Mouse (Mus musculus) 416B (cell line): Measurements from ENCODE around the gene Ttll6.

Experiments used
- DNase-seq: peaks from one replicate; pipeline ENCODE4 v3.0.0; 2011; ENCODE audit warnings: low read depth

The Ttll6 gene

DNA sequence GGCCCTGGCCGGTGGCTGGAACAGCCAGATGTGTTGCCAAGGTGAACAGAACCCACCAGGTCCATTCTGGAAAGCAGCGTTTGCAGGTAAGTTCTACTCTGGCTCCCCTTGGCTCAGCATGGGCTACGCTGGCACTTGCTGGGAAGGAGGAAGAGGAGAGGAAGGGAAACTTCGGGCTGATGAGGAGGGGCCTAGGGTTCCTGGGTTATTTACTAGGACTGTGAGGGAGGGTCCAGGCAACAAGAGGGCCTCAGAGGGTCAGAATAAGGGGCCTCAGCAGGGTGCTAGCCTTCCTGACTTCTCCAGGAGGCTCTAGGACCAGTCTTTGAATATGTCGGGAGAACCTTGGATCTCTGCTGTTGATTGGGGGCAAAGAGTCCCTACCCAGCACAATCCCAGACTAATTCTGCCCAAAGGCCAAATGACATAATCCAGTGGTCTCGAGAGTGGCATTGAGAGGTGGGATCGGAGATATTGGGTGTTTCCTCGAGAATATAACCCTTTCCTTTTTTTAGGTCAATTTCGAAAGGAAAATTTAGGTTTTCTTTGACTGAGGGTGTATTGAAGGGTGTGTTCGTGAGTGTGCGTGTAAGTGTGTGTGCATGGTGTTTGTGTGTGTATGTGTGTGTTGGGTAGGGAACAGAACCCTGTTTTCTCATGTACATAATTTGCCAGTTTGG lies 61.5 kb downstream of the Ttll6 start:
- no peak for DNase-seq

DNA sequence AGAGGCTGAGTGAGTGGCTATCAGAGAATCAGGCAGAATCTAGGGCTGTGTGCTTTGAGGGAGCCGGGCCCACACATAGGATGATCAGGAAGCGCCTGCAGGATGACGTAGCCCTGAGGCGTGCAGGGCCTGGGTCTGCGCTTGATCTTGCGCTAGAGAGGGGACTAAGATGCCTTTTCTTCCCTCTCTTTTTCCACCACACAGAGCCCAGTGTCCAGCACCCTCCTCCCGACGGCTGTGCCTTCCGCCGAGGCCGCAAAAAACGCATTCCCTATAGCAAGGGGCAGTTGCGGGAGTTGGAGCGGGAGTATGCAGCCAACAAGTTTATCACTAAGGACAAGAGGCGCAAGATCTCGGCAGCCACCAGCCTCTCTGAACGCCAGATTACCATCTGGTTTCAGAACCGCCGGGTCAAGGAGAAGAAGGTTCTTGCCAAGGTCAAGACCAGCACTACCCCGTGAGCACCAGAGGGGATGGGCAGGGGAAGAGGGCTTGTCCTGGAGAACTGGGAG lies 62.2 kb downstream of the Ttll6 start:
- no peak for DNase-seq

DNA sequence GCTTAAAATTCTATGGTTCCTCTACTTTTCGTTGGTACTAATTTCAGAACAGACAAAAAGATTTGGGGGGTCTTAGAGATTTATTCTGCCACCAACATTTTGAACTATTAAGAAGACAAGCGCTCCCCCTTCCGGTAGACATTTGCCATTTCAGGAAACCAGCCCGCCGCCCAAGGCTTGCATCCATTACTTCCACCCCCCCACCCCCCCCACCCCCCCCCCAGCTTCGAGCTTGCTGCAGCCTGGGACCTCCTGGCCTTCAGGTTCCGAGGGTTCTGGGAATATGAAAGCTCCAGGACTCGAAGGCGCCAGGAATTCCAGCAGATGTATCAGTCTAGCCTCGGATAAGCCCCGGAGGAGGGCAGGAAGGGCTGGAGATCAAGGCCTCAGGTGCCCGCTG lies 65.1 kb downstream of the Ttll6 start:
- no peak for DNase-seq

GRCm38 (mm10) chr11:96199181-96200086 lies 65.8 kb downstream of the Ttll6 start:
- no peak for DNase-seq

DNA sequence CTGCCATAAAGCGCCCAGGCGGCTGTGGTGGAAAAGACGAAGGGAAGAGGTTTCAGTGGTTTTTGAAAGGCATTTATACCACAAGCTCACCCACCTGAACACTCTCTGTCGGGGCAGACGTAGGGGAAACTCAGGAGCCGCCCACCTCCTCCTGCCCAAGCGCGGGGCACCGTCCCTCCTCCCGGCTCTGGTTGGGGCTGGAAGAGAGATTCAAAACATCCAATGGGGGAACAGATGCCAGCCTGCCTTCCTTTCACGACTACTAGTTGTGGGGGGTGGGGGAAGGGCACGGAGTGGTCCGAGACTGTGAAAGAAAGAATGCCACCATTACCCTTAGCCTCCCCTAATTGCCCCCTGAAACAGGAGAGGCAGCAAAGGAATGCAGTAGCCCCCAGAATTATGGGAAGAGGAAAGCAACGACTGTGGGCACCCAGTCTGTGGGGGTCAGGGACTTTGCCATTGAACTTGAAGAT lies 66.6 kb downstream of the Ttll6 start:
- no peak for DNase-seq

GRCm38 (mm10) chr11:96201741-96202140 lies 68.2 kb downstream of the Ttll6 start:
- no peak for DNase-seq

GRCm38 (mm10) chr11:96202401-96203081 lies 69.0 kb downstream of the Ttll6 start:
- DNase-seq, result no peak

DNA sequence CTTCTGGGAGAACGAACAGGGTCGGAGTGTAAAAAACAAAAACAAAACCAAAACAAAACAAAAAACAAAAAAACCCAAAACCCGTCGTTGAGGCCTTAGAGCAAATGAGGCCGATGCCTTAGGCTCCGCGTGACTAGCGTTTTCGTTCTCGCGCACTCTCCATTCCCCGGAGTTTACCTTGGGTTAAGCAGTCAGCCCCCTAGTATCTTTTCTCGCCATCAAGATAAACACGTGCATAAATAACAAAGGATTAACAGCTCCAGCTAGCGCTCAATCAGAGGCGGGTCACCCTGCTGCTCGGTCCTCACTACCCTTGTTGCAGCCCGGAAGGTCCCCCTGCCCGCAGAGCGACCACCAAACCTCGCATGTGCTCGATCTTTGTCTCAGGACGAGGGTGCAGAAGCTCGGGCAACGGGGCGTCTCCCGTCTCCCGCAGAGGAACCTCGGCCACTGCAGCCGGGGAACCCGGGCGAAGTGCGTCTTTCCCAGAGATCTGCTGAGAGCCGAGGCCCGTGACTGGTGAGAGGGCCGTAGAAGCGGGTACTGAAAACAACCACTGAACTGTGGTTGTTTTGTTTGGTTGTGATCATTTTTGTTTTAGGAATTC lies 69.7 kb downstream of the Ttll6 start:
- no peak for DNase-seq

GRCm38 (mm10) chr11:96203789-96204186 lies 70.2 kb downstream of the Ttll6 start:
- no peak for DNase-seq

DNA sequence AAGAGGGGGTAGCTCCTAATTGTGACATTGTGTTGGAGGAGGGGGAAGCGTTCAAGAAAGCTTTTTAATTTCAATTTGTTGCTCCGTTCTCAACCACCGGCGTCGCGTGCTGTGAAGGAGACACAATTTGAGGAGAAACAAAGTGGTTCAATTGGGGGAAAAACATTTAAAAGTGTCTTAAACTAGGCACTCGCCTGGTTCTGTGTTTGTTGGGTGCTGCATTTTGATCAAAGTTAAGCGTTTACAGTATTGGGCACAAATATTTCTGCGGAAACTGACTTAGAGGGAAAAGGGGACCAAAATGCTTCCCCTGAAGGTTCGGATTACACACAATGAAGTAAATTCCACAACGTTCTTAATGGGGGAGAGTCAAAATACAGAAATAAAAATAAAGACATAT lies 70.8 kb downstream of the Ttll6 start:
- DNase-seq, result no peak

DNA sequence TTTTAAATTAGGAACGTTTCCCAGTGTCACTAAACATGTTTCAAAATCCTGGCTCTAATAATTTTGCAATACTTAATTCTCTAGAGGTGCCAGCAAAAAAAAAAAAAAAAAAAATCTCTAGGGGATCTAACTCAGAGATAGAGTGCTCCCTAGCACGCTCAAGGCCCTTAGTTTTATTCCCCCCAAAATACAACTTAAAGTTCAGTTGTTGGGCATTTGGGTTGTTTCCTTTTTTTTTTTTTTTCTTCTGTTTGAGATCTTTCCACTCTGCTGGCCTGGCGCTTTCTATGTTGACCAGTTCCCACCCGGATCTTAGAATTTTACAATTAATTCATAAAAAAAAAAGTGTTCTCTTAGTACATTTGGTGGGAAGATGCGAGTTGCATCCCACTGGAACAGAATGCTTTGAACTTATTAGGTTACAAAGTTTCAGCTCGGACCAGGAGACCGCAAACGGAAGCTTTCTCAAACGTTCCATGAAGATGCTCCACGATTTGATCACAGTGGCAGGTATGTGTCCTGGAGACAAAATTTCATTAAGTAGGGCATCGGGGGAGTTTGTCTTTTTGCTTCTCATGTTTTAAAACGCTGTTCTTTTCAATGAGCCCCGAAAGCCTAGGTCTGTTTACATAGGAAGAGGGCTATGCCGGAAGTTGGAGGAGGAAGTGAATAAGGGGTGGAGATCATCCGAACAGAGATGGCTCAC lies 72.0 kb downstream of the Ttll6 start:
- DNase-seq, result no peak
